Mouse (Mus musculus) liver, embryonic 11.5 days (tissue): ENCODE measurements at regions not wholly inside any gene's neighbourhood (a gene's known extent, or its start where the extent isn't known, plus 50 kb on each side); places are given as distances from the start of the nearest gene placed in this dataset.

ENCODE experiments used
- ATAC-seq: fragments of 200-750 bp; cut with Nextera tagmentation; replicated peaks from 2 replicates; pipeline ENCODE4 v1.8.0; 2017; ENCODE audit warnings: moderate number of reproducible peaks, mild to moderate bottlenecking, moderate TSS enrichment, moderate library complexity; ENCODE audit not compliant: low FRiP score
- DNase-seq: peaks from one replicate; pipeline ENCODE4 v3.0.0-alpha.2; 2017; ENCODE audit warnings: low spot score
- H3K27ac ChIP-seq: fragments of 300-500 bp; sonication (generic); 2 replicates; pipeline ENCODE4 v1.5.1; 2014; ENCODE audit warnings: mild to moderate bottlenecking, low read depth, low read length, control low read depth
- H3K27me3 ChIP-seq: fragments of 300-500 bp; sonication (generic); replicated peaks from 2 replicates; pipeline ENCODE4 v1.6.1; 2014; ENCODE audit warnings: low read length, mixed read lengths; ENCODE audit not compliant: control insufficient read depth, insufficient read depth
- H3K36me3 ChIP-seq: fragments of 300-500 bp; sonication (generic); 2 replicates; pipeline ENCODE4 v1.6.1; 2014; ENCODE audit warnings: mild to moderate bottlenecking, low read length, moderate library complexity, mixed read lengths; ENCODE audit not compliant: control insufficient read depth, insufficient read depth
- H3K4me1 ChIP-seq: fragments of 300-500 bp; sonication (generic); replicated peaks from 2 replicates; pipeline ENCODE4 v1.6.1; 2014; ENCODE audit warnings: low read length, mixed read lengths; ENCODE audit not compliant: control insufficient read depth, insufficient read depth
- H3K4me2 ChIP-seq: fragments of 300-500 bp; sonication (generic); 2 replicates; pipeline ENCODE4 v1.6.1; 2014; ENCODE audit warnings: mild to moderate bottlenecking, control low read depth, moderate library complexity
- H3K4me3 ChIP-seq: fragments of 300-500 bp; sonication (generic); 2 replicates; pipeline ENCODE4 v1.5.1; 2014; ENCODE audit warnings: low read depth, low read length, control low read depth
- H3K9ac ChIP-seq: fragments of 300-500 bp; sonication (generic); 2 replicates; pipeline ENCODE4 v1.6.1; 2014; ENCODE audit warnings: low read depth, low read length, control low read depth
- H3K9me3 ChIP-seq: fragments of 300-500 bp; sonication (generic); 2 replicates; pipeline ENCODE4 v1.6.1; 2016; ENCODE audit warnings: low read length, inconsistent platforms, mixed read lengths; ENCODE audit not compliant: control insufficient read depth
- WGBS: fragments of 180-500 bp; shearing (Covaris S2); extraction: QIAGEN DNeasy Blood & Tissue Kit; methylation state at CpG from one replicate; pipeline ENCODE4 v1.1.7; 2014; 5-methylcytosine and 5-hydroxymethylcytosine counted together

- no peak overlapping the region for H3K9ac ChIP-seq
- ATAC-seq (no peak), DNase-seq (no peak)
- 62% methylated on average over 5 of the region's 5 CpGs for WGBS
- no peak overlapping the region for H3K27ac ChIP-seq
- no peak overlapping the region for H3K4me3 ChIP-seq
- H3K36me3 ChIP-seq = no peaks in the 10 kb centered on the region
- no peak overlapping the region for H3K4me2 ChIP-seq
- no peaks in the 10 kb centered on the region for H3K9me3 ChIP-seq
- H3K4me1 ChIP-seq = 0 out of 2 replicates have a peak, but pooled peaks cover 3% of the 10 kb centered on the region
- no peaks in the 10 kb centered on the region for H3K27me3 ChIP-seq
Measured at GRCm38 (mm10) chr9:50192400-50193110, 152.2 kb downstream of the Rpl10-ps3 start.

GRCm38 (mm10) chr9:50191136-50191535 lies 153.6 kb downstream of the Rpl10-ps3 start:
- DNase-seq = no peak
- H3K27me3 ChIP-seq = no peaks in the 10 kb centered on the region
- WGBS = 26% methylated on average over 3 of the region's 3 CpGs

GRCm38 (mm10) chr9:50188576-50189070 lies 156.1 kb downstream of the Rpl10-ps3 start:
- ATAC-seq (no peak), DNase-seq (no peak)
- H3K4me1 ChIP-seq = 0 out of 2 replicates have a peak, but pooled peaks cover 3% of the 10 kb centered on the region
- H3K9ac ChIP-seq = no peak overlapping the region
- H3K27ac ChIP-seq = no peak overlapping the region
- H3K4me3 ChIP-seq = no peak overlapping the region
- no peaks in the 10 kb centered on the region for H3K9me3 ChIP-seq
- H3K4me2 ChIP-seq = no peak overlapping the region
- H3K36me3 ChIP-seq = no peaks in the 10 kb centered on the region
- H3K27me3 ChIP-seq = no peaks in the 10 kb centered on the region
- WGBS = 68% methylated on average over 6 of the region's 6 CpGs

More at GRCm38 (mm10) chr9:50191136-50191535, 153.6 kb downstream of the Rpl10-ps3 start:
- Histone ChIP-seq H3K36me3 (no peaks in the 10 kb centered on the region), H3K27ac (no peak overlapping the region), H3K4me2 (no peak overlapping the region), H3K4me1 (0 out of 2 replicates have a peak, but pooled peaks cover 3% of the 10 kb centered on the region), H3K9ac (no peak overlapping the region), H3K9me3 (no peaks in the 10 kb centered on the region), H3K4me3 (no peak overlapping the region)
- ATAC-seq = no peak

- DNase-seq (no peak), ATAC-seq (no peak)
- Histone ChIP-seq H3K4me3 (no peak overlapping the region), H3K27ac (no peak overlapping the region), H3K36me3 (no peaks in the 10 kb centered on the region), H3K4me2 (no peak overlapping the region), H3K9ac (no peak overlapping the region), H3K4me1 (no peaks in the 10 kb centered on the region), H3K27me3 (no peaks in the 10 kb centered on the region), H3K9me3 (no peaks in the 10 kb centered on the region)
- WGBS = 65% methylated on average over 2 of the region's 2 CpGs
Measured at GRCm38 (mm10) chr9:50181360-50181759, 163.4 kb downstream of the Rpl10-ps3 start.

- no peak overlapping the region for H3K4me2 ChIP-seq
- H3K9ac ChIP-seq = no peak overlapping the region
- H3K36me3 ChIP-seq = no peaks in the 10 kb centered on the region
- ATAC-seq (no peak), DNase-seq (no peak)
- no peak overlapping the region for H3K4me3 ChIP-seq
- no peaks in the 10 kb centered on the region for H3K27me3 ChIP-seq
- no peaks in the 10 kb centered on the region for H3K4me1 ChIP-seq
- 88% methylated on average over 2 of the region's 2 CpGs for WGBS
- H3K27ac ChIP-seq = no peak overlapping the region
- H3K9me3 ChIP-seq = no peaks in the 10 kb centered on the region
Measured at GRCm38 (mm10) chr9:50176131-50176530, 168.6 kb downstream of the Rpl10-ps3 start.

GRCm38 (mm10) chr9:50171826-50172464 lies 172.8 kb downstream of the Rpl10-ps3 start:
- no peaks in the 10 kb centered on the region for H3K9me3 ChIP-seq
- H3K4me3 ChIP-seq = no peak overlapping the region
- no peaks in the 10 kb centered on the region for H3K4me1 ChIP-seq
- no peak overlapping the region for H3K9ac ChIP-seq
- no peaks in the 10 kb centered on the region for H3K27me3 ChIP-seq
- ATAC-seq (no peak), DNase-seq (no peak)
- WGBS = 49% methylated on average over 7 of the region's 7 CpGs
- H3K4me2 ChIP-seq = no peak overlapping the region
- H3K27ac ChIP-seq = no peak overlapping the region
- no peaks in the 10 kb centered on the region for H3K36me3 ChIP-seq

- ATAC-seq (no peak), DNase-seq (no peak)
- Histone ChIP-seq H3K4me2 (no peak overlapping the region), H3K4me1 (no peaks in the 10 kb centered on the region), H3K27me3 (no peaks in the 10 kb centered on the region), H3K4me3 (no peak overlapping the region), H3K27ac (no peak overlapping the region), H3K9ac (no peak overlapping the region), H3K9me3 (no peaks in the 10 kb centered on the region), H3K36me3 (no peaks in the 10 kb centered on the region)
- WGBS = 68% methylated on average over 2 of the region's 2 CpGs
Measured at GRCm38 (mm10) chr9:50171164-50171563, 173.6 kb downstream of the Rpl10-ps3 start.

- H3K4me1 ChIP-seq = no peaks in the 10 kb centered on the region
- H3K9ac ChIP-seq = no peak overlapping the region
- H3K9me3 ChIP-seq = no peaks in the 10 kb centered on the region
- ATAC-seq (no peak), DNase-seq (no peak)
- no peaks in the 10 kb centered on the region for H3K36me3 ChIP-seq
- no peak overlapping the region for H3K4me3 ChIP-seq
- no peaks in the 10 kb centered on the region for H3K27me3 ChIP-seq
- WGBS = 81% methylated on average over 5 of the region's 5 CpGs
- no peak overlapping the region for H3K27ac ChIP-seq
- H3K4me2 ChIP-seq = no peak overlapping the region
Measured at GRCm38 (mm10) chr9:50170637-50171036, 174.1 kb downstream of the Rpl10-ps3 start.

- no peaks in the 10 kb centered on the region for H3K36me3 ChIP-seq
- 85% methylated on average over 3 of the region's 3 CpGs for WGBS
- H3K9ac ChIP-seq = no peak overlapping the region
- no peak overlapping the region for H3K4me3 ChIP-seq
- DNase-seq (no peak), ATAC-seq (no peak)
- H3K9me3 ChIP-seq = no peaks in the 10 kb centered on the region
- H3K27me3 ChIP-seq = no peaks in the 10 kb centered on the region
- H3K4me1 ChIP-seq = no peaks in the 10 kb centered on the region
- H3K27ac ChIP-seq = no peak overlapping the region
- H3K4me2 ChIP-seq = no peak overlapping the region
Measured at GRCm38 (mm10) chr9:50154618-50155017, 190.2 kb downstream of the Rpl10-ps3 start.
